Comparison of ENCODE assay signal across 7 mouse cellular contexts in genomic region chr11:95142980-95143575, GRCm38 (mm10). TPM values are rescaled to one million over a fixed set of nuclear protein-coding genes. Genes with fewer than 3 reads are reported as not detected.
DNase-seq lines count a peak whose midpoint lies in the region; ATAC-seq and TF ChIP-seq lines count a peak whose summit lies in the region.

No protein-coding gene starts in this region.

- intact Hi-C loops in left cerebral cortex, postnatal 4 days (cut with DNase I): no loop called here
- intact Hi-C loops in left cerebral cortex, postnatal 14 days (cut with DNase I): loop anchor here (10.0 kb wide), 1 partner anchor 862 kb away; the partner anchor contains the start of gene Igf2bp1

- no peaks in the 10 kb centered on the region for H3K36me3 ChIP-seq in embryonic facial prominence, embryonic 12.5 days
- H3K36me3 ChIP-seq in hindbrain, embryonic 12.5 days: no peaks in the 10 kb centered on the region
- H3K36me3 ChIP-seq in lung, postnatal 0 days (ENCODE audit: insufficient read depth, low read length): no peaks in the 10 kb centered on the region

- H3K4me3 ChIP-seq in embryonic facial prominence, embryonic 12.5 days: peak overlapping the region; percentile 23
- peak overlapping the region; percentile 2; the same call in 1 of the 2 replicates for H3K4me3 ChIP-seq in hindbrain, embryonic 12.5 days
- H3K4me3 ChIP-seq in lung, postnatal 0 days (ENCODE audit: low read depth, low read length): no peak overlapping the region; the same call in 1 of the 2 replicates

- H3K4me2 ChIP-seq in embryonic facial prominence, embryonic 12.5 days (replicated peaks): peak overlapping the region; percentile 41
- H3K4me2 ChIP-seq in hindbrain, embryonic 12.5 days (replicated peaks): peak overlapping the region; percentile 9; the same call in 1 of the 2 replicates
- H3K4me2 ChIP-seq in lung, postnatal 0 days (replicated peaks; ENCODE audit: low read depth, low read length): 0 out of 2 replicates have a peak overlapping the region, but pooled peaks have one; percentile 11

- H3K9me3 ChIP-seq in embryonic facial prominence, embryonic 12.5 days: no peaks in the 10 kb centered on the region
- no peaks in the 10 kb centered on the region for H3K9me3 ChIP-seq in hindbrain, embryonic 12.5 days (replicated peaks)
- no peaks in the 10 kb centered on the region for H3K9me3 ChIP-seq in lung, postnatal 0 days (ENCODE audit: low read length)

- no peak for ATAC-seq in embryonic facial prominence, embryonic 12.5 days (ENCODE audit: insufficient number of reproducible peaks, insufficient read depth, low FRiP score, low TSS enrichment)
- ATAC-seq in hindbrain, embryonic 12.5 days (ENCODE audit: low FRiP score): no peak
- no peak for ATAC-seq in lung, postnatal 0 days

- peaks cover 98% of the 10 kb centered on the region for H3K27me3 ChIP-seq in embryonic facial prominence, embryonic 12.5 days
- H3K27me3 ChIP-seq in hindbrain, embryonic 12.5 days: peaks cover 99% of the 10 kb centered on the region
- H3K27me3 ChIP-seq in lung, postnatal 0 days (replicated peaks; ENCODE audit: insufficient read depth, low read length): peaks cover 73% of the 10 kb centered on the region

- peaks cover 44% of the 10 kb centered on the region for H3K4me1 ChIP-seq in embryonic facial prominence, embryonic 12.5 days
- H3K4me1 ChIP-seq in hindbrain, embryonic 12.5 days: peaks cover 29% of the 10 kb centered on the region
- peaks cover 14% of the 10 kb centered on the region for H3K4me1 ChIP-seq in lung, postnatal 0 days (ENCODE audit: insufficient read depth, low read depth, low read length)

- H3K27ac ChIP-seq in embryonic facial prominence, embryonic 12.5 days: no peak overlapping the region
- H3K27ac ChIP-seq in hindbrain, embryonic 12.5 days: no peak overlapping the region
- H3K27ac ChIP-seq in lung, postnatal 0 days (ENCODE audit: low read length): no peak overlapping the region

- 3% methylated on average over 39 of the region's 39 CpGs for WGBS in embryonic facial prominence, embryonic 12.5 days
- WGBS in hindbrain, embryonic 12.5 days: 2% methylated on average over 39 of the region's 39 CpGs
- 4% methylated on average over 39 of the region's 39 CpGs for WGBS in lung, postnatal 0 days

- peak overlapping the region; percentile 41; the same call in 1 of the 2 replicates for H3K9ac ChIP-seq in embryonic facial prominence, embryonic 12.5 days
- no peak overlapping the region for H3K9ac ChIP-seq in hindbrain, embryonic 12.5 days
- no peak overlapping the region for H3K9ac ChIP-seq in lung, postnatal 0 days (replicated peaks; ENCODE audit: low read depth)

- no peak for TF ChIP-seq CTCF in lung, postnatal 0 days (IDR thresholded peaks at IDR 0.05)

- TF ChIP-seq EP300 in lung, postnatal 0 days (IDR thresholded peaks at IDR 0.05): no peak

- DNase-seq in left cerebral cortex, postnatal 4 days: peak; percentile 51
- no peak for DNase-seq in left cerebral cortex, postnatal 14 days (ENCODE audit: low spot score in 2 of 2)
- DNase-seq in lung, postnatal 0 days (ENCODE audit: low spot score): peak; percentile 45
- no peak for DNase-seq in B cell, adult 2 months
- no peak for DNase-seq in cerebellum, adult 8-10 months

RNA-seq across cellular contexts. Expression of gene Dlx4, which starts 3.0 kb away (rescaled TPM):
- under 1 TPM; 0.18 to 0.24 TPM for total RNA-seq in left cerebral cortex, postnatal 4 days (2021)
- not detected for total RNA-seq in left cerebral cortex, postnatal 14 days (2021)
- polyA plus RNA-seq in embryonic facial prominence, embryonic 12.5 days (2016; fragmentation: Nextera tagmentation; extraction: Ambion mirVana): 4.9 and 5.7 TPM in 2 replicates
- polyA plus RNA-seq in hindbrain, embryonic 12.5 days (2016; fragmentation: Nextera tagmentation; extraction: Ambion mirVana): 0.21 and 1.2 TPM in 2 replicates
- polyA plus RNA-seq in lung, postnatal 0 days (2015; fragmentation: Nextera tagmentation; extraction: Ambion mirVana): 0.55 and 0.79 TPM in 2 replicates

RNA-seq across cellular contexts. Expression of gene Dlx3, which starts 23.2 kb away (rescaled TPM):
- total RNA-seq in left cerebral cortex, postnatal 4 days (2021): not detected
- not detected for total RNA-seq in left cerebral cortex, postnatal 14 days (2021)
- polyA plus RNA-seq in embryonic facial prominence, embryonic 12.5 days (2016; fragmentation: Nextera tagmentation; extraction: Ambion mirVana): 20.2 and 21.8 TPM in 2 replicates
- polyA plus RNA-seq in hindbrain, embryonic 12.5 days (2016; fragmentation: Nextera tagmentation; extraction: Ambion mirVana): 4.7 and 7.3 TPM in 2 replicates
- 0.05 TPM in 1 of 2 replicates, not detected in the other for polyA plus RNA-seq in lung, postnatal 0 days (2015; fragmentation: Nextera tagmentation; extraction: Ambion mirVana)

Comparison
In these comparisons a context has a peak if more than half of its experiments do, and no peak if none do; other contexts are left out.
1. DNase-seq: peak in left cerebral cortex, postnatal 4 days (single experiment) and lung, postnatal 0 days (single experiment); none in left cerebral cortex, postnatal 14 days (0 of 2), B cell, adult 2 months (0 of 2) and cerebellum, adult 8-10 months (single experiment).
2. Peak in every context shown above with its lines, with median percentiles within 50 percentile points of each other: H3K4me2 ChIP-seq.